Mouse (Mus musculus) forebrain, postnatal 0 days (tissue): Measurements from ENCODE around the gene Zfp526. TPM values are rescaled to one million over a fixed set of nuclear protein-coding genes. Genes with fewer than 3 reads are reported as not detected.
A peak's percentile ranks its signal among the peaks of the same experiment; 100 is the strongest.

Experiments used
- ATAC-seq: fragments of 200-750 bp; cut with Nextera tagmentation; 2 replicates; pipeline ENCODE4 v1.8.0; 2017; ENCODE audit warnings: mild to moderate bottlenecking, moderate library complexity
- DNase-seq: peaks from one replicate; pipeline ENCODE4 v3.0.0-alpha.2; 2015
- H3K27ac ChIP-seq: fragments of 300-500 bp; sonication (generic); 2 replicates; pipeline ENCODE4 v1.5.1; 2014; ENCODE audit warnings: low read depth, mild to moderate bottlenecking, antibody characterized with exemption, low read length, moderate library complexity, mixed read lengths
- H3K27me3 ChIP-seq: fragments of 300-500 bp; sonication (generic); 2 replicates; pipeline ENCODE4 v1.6.1; 2014; ENCODE audit warnings: mild to moderate bottlenecking, low read length, mixed read lengths; ENCODE audit not compliant: insufficient read depth
- H3K36me3 ChIP-seq: fragments of 300-500 bp; sonication (generic); 2 replicates; pipeline ENCODE4 v1.6.1; 2014; ENCODE audit warnings: mild to moderate bottlenecking, moderate library complexity; ENCODE audit not compliant: insufficient read depth
- H3K4me1 ChIP-seq: fragments of 300-500 bp; sonication (generic); 2 replicates; pipeline ENCODE4 v1.6.1; 2014; ENCODE audit warnings: antibody characterized with exemption; ENCODE audit not compliant: insufficient read depth
- H3K4me2 ChIP-seq: fragments of 300-500 bp; sonication (generic); 2 replicates; pipeline ENCODE4 v1.6.1; 2014; ENCODE audit warnings: low read depth, mild to moderate bottlenecking, moderate library complexity
- H3K4me3 ChIP-seq: fragments of 300-500 bp; sonication (generic); 2 replicates; pipeline ENCODE4 v1.5.1; 2014; ENCODE audit warnings: low read depth, low read length, mixed read lengths
- H3K9ac ChIP-seq: fragments of 300-500 bp; sonication (generic); 2 replicates; pipeline ENCODE4 v1.6.1; 2014; ENCODE audit warnings: mild to moderate bottlenecking
- H3K9me3 ChIP-seq: fragments of 300-500 bp; sonication (generic); 2 replicates; pipeline ENCODE4 v1.6.1; 2016; ENCODE audit warnings: low read length
- CTCF ChIP-seq: sonication (generic); IDR thresholded peaks from 2 replicates; pipeline ENCODE4 v1.5.1; 2016; ENCODE audit warnings: antibody characterized with exemption, control low read depth, low read depth
- WGBS: fragments of 180-500 bp; shearing (Covaris S2); extraction: QIAGEN DNeasy Blood & Tissue Kit; methylation state at CpG from one replicate; pipeline ENCODE4 v1.1.7; 2014; 5-methylcytosine and 5-hydroxymethylcytosine counted together
- microRNA-seq, 2 experiments: library from miRNA; unstranded; fragments of <30 nt; microRNA quantifications; one replicate each; pipeline ENCODE4; 2016
- polyA plus RNA-seq: library from polyadenylated mRNA; unstranded; fragments of >200 nt; fragmentation: Nextera tagmentation; extraction: Ambion mirVana; gene quantifications from 2 replicates; pipeline ENCODE4 v1.2.1, GENCODE M21; 2015
- total RNA-seq: library from RNA; depleted of rRNA; stranded (reverse); fragments of >200 nt; gene quantifications from 2 replicates; pipeline ENCODE4 v1.2.3, GENCODE M21; 2014; rRNA removed

Gene Zfp526
- total and polyA plus RNA-seq, 2 experiments from 2014 or later, result 0.98 to 8.3 TPM

GRCm38 (mm10) chr7:25273259-25274241 is 52.3 kb downstream of the Zfp526 start:
- peaks cover 34% of the 10 kb centered on the region for H3K36me3 ChIP-seq
- H3K4me1 ChIP-seq, result peaks cover 21% of the 10 kb centered on the region
- DNase-seq, result no peak
- H3K27ac ChIP-seq, result no peak overlapping the region
- 0 out of 2 replicates have a peak overlapping the region, but pooled peaks have one; percentile 2 for H3K9ac ChIP-seq
- no peak for TF ChIP-seq CTCF
- H3K4me2 ChIP-seq, result no peak overlapping the region
- ATAC-seq, result no peak
- H3K9me3 ChIP-seq, result no peaks in the 10 kb centered on the region
- WGBS, result 90% methylated on average over 22 of the region's 22 CpGs
- no peak overlapping the region for H3K4me3 ChIP-seq
- no peaks in the 10 kb centered on the region for H3K27me3 ChIP-seq

GRCm38 (mm10) chr7:25274571-25274970 is 53.3 kb downstream of the Zfp526 start:
- DNase-seq (no peak), ATAC-seq (no peak)
- Histone ChIP-seq H3K4me1 (peaks cover 14% of the 10 kb centered on the region), H3K9me3 (no peaks in the 10 kb centered on the region), H3K27me3 (no peaks in the 10 kb centered on the region), H3K4me3 (no peak overlapping the region), H3K36me3 (peaks cover 34% of the 10 kb centered on the region), H3K27ac (no peak overlapping the region), H3K9ac (0 out of 2 replicates have a peak overlapping the region, but pooled peaks have one; percentile 2), H3K4me2 (no peak overlapping the region)
- WGBS, result 61% methylated on average over 5 of the region's 5 CpGs
- TF ChIP-seq CTCF, result no peak

- H3K9me3 ChIP-seq, result no peaks in the 10 kb centered on the region
- H3K4me1 ChIP-seq, result peaks cover 12% of the 10 kb centered on the region
- H3K4me2 ChIP-seq, result no peak overlapping the region
- H3K9ac ChIP-seq, result 0 out of 2 replicates have a peak overlapping the region, but pooled peaks have one; percentile 2
- peaks cover 34% of the 10 kb centered on the region for H3K36me3 ChIP-seq
- no peaks in the 10 kb centered on the region for H3K27me3 ChIP-seq
- no peak overlapping the region for H3K27ac ChIP-seq
- DNase-seq (no peak), ATAC-seq (no peak)
- WGBS, result 92% methylated on average over 3 of the region's 3 CpGs
- H3K4me3 ChIP-seq, result no peak overlapping the region
- no peak for TF ChIP-seq CTCF
Measured at GRCm38 (mm10) chr7:25274996-25275395, 53.8 kb downstream of the Zfp526 start.

GRCm38 (mm10) chr7:25275555-25276298 is 54.5 kb downstream of the Zfp526 start:
- WGBS, result 68% methylated on average over 9 of the region's 9 CpGs
- Histone ChIP-seq H3K36me3 (peaks cover 33% of the 10 kb centered on the region), H3K4me2 (no peak overlapping the region), H3K9me3 (no peaks in the 10 kb centered on the region), H3K4me1 (peaks cover 17% of the 10 kb centered on the region), H3K9ac (no peak overlapping the region; the same call in 1 of the 2 replicates), H3K27ac (no peak overlapping the region), H3K27me3 (no peaks in the 10 kb centered on the region), H3K4me3 (no peak overlapping the region)
- ATAC-seq (no peak), DNase-seq (no peak)
- TF ChIP-seq CTCF, result no peak

Small RNA genes lying within 50 kb of the gene (microRNA-seq; reads per million reads assigned to microRNA genes)
- gene Mir7048, result 0.12 to 1.2 reads per million in 2 experiments

Other genes starting within 250 kb of the Zfp526 start
- gene Rabac1, start 248.7 kb upstream of the Zfp526 start, total RNA-seq, result 359 and 362 TPM in 2 replicates
- gene Rabac1, start 248.7 kb upstream of the Zfp526 start, polyA plus RNA-seq, result 393 and 448 TPM in 2 replicates
- 204 and 256 TPM in 2 replicates for gene Atp1a3, start 215.5 kb upstream of the Zfp526 start, total RNA-seq
- 432 and 535 TPM in 2 replicates for gene Atp1a3, start 215.5 kb upstream of the Zfp526 start, polyA plus RNA-seq
- 94.1 and 106 TPM in 2 replicates for gene Grik5, start 149.1 kb upstream of the Zfp526 start, total RNA-seq
- 10.2 and 15.8 TPM in 2 replicates for gene Grik5, start 149.1 kb upstream of the Zfp526 start, polyA plus RNA-seq
- gene Zfp574, start 148.9 kb upstream of the Zfp526 start, total RNA-seq, result 25.4 and 31.5 TPM in 2 replicates
- gene Zfp574, start 148.9 kb upstream of the Zfp526 start, polyA plus RNA-seq, result 30.6 and 33.0 TPM in 2 replicates
- 5.8 and 6.0 TPM in 2 replicates for gene Pou2f2, start 41.7 kb upstream of the Zfp526 start, total RNA-seq
- gene Pou2f2, start 41.7 kb upstream of the Zfp526 start, polyA plus RNA-seq, result 9.8 and 21.2 TPM in 2 replicates
- gene Dedd2, start 810 bp upstream of the Zfp526 start, total RNA-seq, result 23.4 and 25.3 TPM in 2 replicates
- gene Dedd2, start 810 bp upstream of the Zfp526 start, polyA plus RNA-seq, result 14.9 and 17.3 TPM in 2 replicates
- 150 and 154 TPM in 2 replicates for gene Gsk3a, start 16.4 kb downstream of the Zfp526 start, total RNA-seq
- 21.0 and 21.5 TPM in 2 replicates for gene Gsk3a, start 16.4 kb downstream of the Zfp526 start, polyA plus RNA-seq
- gene Erf, start 29.3 kb downstream of the Zfp526 start, total RNA-seq, result 11.8 and 16.5 TPM in 2 replicates
- gene Erf, start 29.3 kb downstream of the Zfp526 start, polyA plus RNA-seq, result 3.7 and 4.5 TPM in 2 replicates
- 119 and 121 TPM in 2 replicates for gene Cic, start 46.3 kb downstream of the Zfp526 start, total RNA-seq
- 25.4 and 31.3 TPM in 2 replicates for gene Cic, start 46.3 kb downstream of the Zfp526 start, polyA plus RNA-seq
- 407 and 461 TPM in 2 replicates for gene Pafah1b3, start 76.6 kb downstream of the Zfp526 start, total RNA-seq
- gene Pafah1b3, start 76.6 kb downstream of the Zfp526 start, polyA plus RNA-seq, result 517 and 583 TPM in 2 replicates
- 2.1 and 2.5 TPM in 2 replicates for gene Prr19, start 80.0 kb downstream of the Zfp526 start, total RNA-seq
- gene Prr19, start 80.0 kb downstream of the Zfp526 start, polyA plus RNA-seq, result 2.6 and 3.5 TPM in 2 replicates
- 55.9 and 63.2 TPM in 2 replicates for gene Tmem145, start 84.7 kb downstream of the Zfp526 start, total RNA-seq
- gene Tmem145, start 84.7 kb downstream of the Zfp526 start, polyA plus RNA-seq, result 46.7 and 68.0 TPM in 2 replicates
- 50.5 and 67.8 TPM in 2 replicates for gene Megf8, start 95.7 kb downstream of the Zfp526 start, total RNA-seq
- 8.7 and 12.8 TPM in 2 replicates for gene Megf8, start 95.7 kb downstream of the Zfp526 start, polyA plus RNA-seq
- gene Cnfn, start 148.3 kb downstream of the Zfp526 start, total RNA-seq, result not detected in 2 replicates
- gene Cnfn, start 148.3 kb downstream of the Zfp526 start, polyA plus RNA-seq, result not detected in 2 replicates
- 8.8 and 14.8 TPM in 2 replicates for gene Lipe, start 177.3 kb downstream of the Zfp526 start, total RNA-seq
- gene Lipe, start 177.3 kb downstream of the Zfp526 start, polyA plus RNA-seq, result 6.7 and 8.0 TPM in 2 replicates
- gene Cxcl17, start 191.5 kb downstream of the Zfp526 start, total RNA-seq, result not detected in 2 replicates
- gene Cxcl17, start 191.5 kb downstream of the Zfp526 start, polyA plus RNA-seq, result 0.35 TPM in 1 of 2 replicates, not detected in the other